ENCODE assay signal across 7 mouse cellular contexts in genomic region chr5:76079204-76080025, GRCm38 (mm10).
A peak's percentile ranks its signal among the peaks of the same experiment; 100 is the strongest.
DNase-seq lines count a peak whose midpoint lies in the region; ATAC-seq and TF ChIP-seq lines count a peak whose summit lies in the region.

No protein-coding gene starts in this region.

- H3K27ac ChIP-seq in heart, adult 2 months = peak overlapping the region; percentile 54
- peak overlapping the region; percentile 57 for H3K27ac ChIP-seq in kidney, embryonic 15.5 days

- peaks cover 5% of the 10 kb centered on the region for H3K4me1 ChIP-seq in heart, adult 2 months (ENCODE audit: control insufficient read depth, insufficient read depth, low read length)
- peaks cover 18% of the 10 kb centered on the region for H3K4me1 ChIP-seq in kidney, embryonic 15.5 days

- no peaks in the 10 kb centered on the region for H3K36me3 ChIP-seq in heart, adult 2 months (ENCODE audit: control insufficient read depth, insufficient read depth, low read length)
- no peaks in the 10 kb centered on the region for H3K36me3 ChIP-seq in kidney, embryonic 15.5 days

- 0 out of 2 replicates have a peak, but pooled peaks cover 1% of the 10 kb centered on the region for H3K27me3 ChIP-seq in heart, adult 2 months (ENCODE audit: control insufficient read depth, insufficient read depth, low read length)
- H3K27me3 ChIP-seq in kidney, embryonic 15.5 days = no peaks in the 10 kb centered on the region

- intact Hi-C loops in heart, adult 2 months (cut with DNase I) = no loop called here
- intact Hi-C loops in left cerebral cortex, postnatal 36 days (cut with DNase I) = no loop called here

- H3K79me2 ChIP-seq in heart, adult 2 months (replicated peaks; ENCODE audit: control insufficient read depth, insufficient read depth, low read length) = no peaks in the 10 kb centered on the region

- no peak overlapping the region for H3K4me2 ChIP-seq in kidney, embryonic 15.5 days

- TF ChIP-seq CTCF in heart, adult 2 months (IDR thresholded peaks at IDR 0.05) = no peak

- no peak overlapping the region for H3K9ac ChIP-seq in heart, adult 2 months (ENCODE audit: low read depth, low read length)
- H3K9ac ChIP-seq in kidney, embryonic 15.5 days = no peak overlapping the region

- DNase-seq in adrenal gland, postnatal 25 days = peak; percentile 12
- peak; percentile 33 to 58 for DNase-seq in heart, adult 2 months
- peak; percentile 58 for DNase-seq in lung, postnatal 36 days
- no peak for DNase-seq in MN1 (ENCODE audit: low spot score)
- DNase-seq in spleen, postnatal 4 days (ENCODE audit: low spot score in 2 of 2) = no peak
- DNase-seq in left cerebral cortex, postnatal 36 days (ENCODE audit: low spot score in 2 of 2) = no peak

- no peak overlapping the region for H3K4me3 ChIP-seq in heart, adult 2 months
- H3K4me3 ChIP-seq in kidney, embryonic 15.5 days (replicated peaks) = no peak overlapping the region

- ATAC-seq in kidney, embryonic 15.5 days (replicated peaks; ENCODE audit: low FRiP score) = peak; percentile 78; the same call in 1 of the 2 replicates

- WGBS in heart, adult 2 months = 52% methylated on average over 11 of the region's 11 CpGs
- WGBS in kidney, embryonic 15.5 days = 32% methylated on average over 11 of the region's 11 CpGs

- TF ChIP-seq EP300 in heart, adult 2 months (IDR thresholded peaks at IDR 0.05; ENCODE audit: insufficient read depth, low read depth, low read length) = peak; percentile 38; the same call in 1 of the 2 replicates

- TF ChIP-seq POLR2A in heart, adult 2 months (IDR thresholded peaks at IDR 0.05; ENCODE audit: insufficient read depth, low read depth, low read length) = peak; percentile 37; the same call in 1 of the 2 replicates

- no peaks in the 10 kb centered on the region for H3K9me3 ChIP-seq in kidney, embryonic 15.5 days (replicated peaks)

Comparison
In these comparisons a context has a peak if more than half of its experiments do, and no peak if none do; other contexts are left out.
1. DNase-seq: peak in adrenal gland, postnatal 25 days (single experiment), heart, adult 2 months (2 of 2) and lung, postnatal 36 days (single experiment); none in MN1 (single experiment), spleen, postnatal 4 days (0 of 2) and left cerebral cortex, postnatal 36 days (0 of 2).